ENCODE assay signal across 1 mouse cellular context in genomic region chr1:162570260-162570748, GRCm38 (mm10).
TF ChIP-seq lines count a peak whose summit lies in the region.

Gene Vamp4 (plus strand): TSS chr1:162570515.

TF ChIP-seq in CH12.LX, 34 proteins besides CTCF, POLR2A, EP300 and RAD21 (continued from another document):
- TF ChIP-seq SIN3A (IDR thresholded peaks at IDR 0.05; ENCODE audit: low read length) (peak; percentile 94), E2F4 (IDR thresholded peaks at IDR 0.05; ENCODE audit: insufficient replicate concordance, low read depth, low read length) (peak; percentile 39; the same call in 1 of the 2 replicates), ZNF384 (IDR thresholded peaks at IDR 0.05; ENCODE audit: low read depth, low read length) (no peak), MYC (IDR thresholded peaks at IDR 0.05; ENCODE audit: low read depth, low read length) (peak; percentile 96), MXI1 (IDR thresholded peaks at IDR 0.05; ENCODE audit: low read depth, low read length) (peak; percentile 90), NRF1 (IDR thresholded peaks at IDR 0.05; ENCODE audit: low read depth, low read length) (peak; percentile 67), CHD2 (IDR thresholded peaks at IDR 0.05; ENCODE audit: low read length) (peak; percentile 44), USF2 (conservative IDR thresholded peaks at IDR 0.05; ENCODE audit: low read depth, low read length) (peak; percentile 18; the same call in 1 of the 2 replicates), ZKSCAN1 (IDR thresholded peaks at IDR 0.05; ENCODE audit: borderline replicate concordance, low read depth, low read length) (no peak), KAT2A (IDR thresholded peaks at IDR 0.05; ENCODE audit: insufficient replicate concordance, low read length) (peak; percentile 52; the same call in 1 of the 2 replicates), SMC3 (IDR thresholded peaks at IDR 0.05; ENCODE audit: low read depth, low read length) (no peak), HCFC1 (IDR thresholded peaks at IDR 0.05; ENCODE audit: low read depth, low read length) (peak; percentile 88), TBP (conservative IDR thresholded peaks at IDR 0.05; ENCODE audit: low read depth, low read length) (peak; percentile 64; the same call in 1 of the 2 replicates), USF1 (IDR thresholded peaks at IDR 0.05; ENCODE audit: low read depth, low read length) (no peak; the same call in 1 of the 2 replicates), CHD1 (IDR thresholded peaks at IDR 0.05; ENCODE audit: low read depth, low read length) (no peak), MAFK (IDR thresholded peaks at IDR 0.05; ENCODE audit: insufficient replicate concordance, low read length) (no peak), BHLHE40 (IDR thresholded peaks at IDR 0.05; ENCODE audit: low read depth, low read length) (0 out of 2 replicates have a peak, but pooled peaks have one; percentile 17), ELF1 (IDR thresholded peaks at IDR 0.05; ENCODE audit: low read depth, low read length) (peak; percentile 91), RCOR1 (conservative IDR thresholded peaks at IDR 0.05; ENCODE audit: low read depth, low read length) (peak; percentile 73; the same call in 1 of the 2 replicates), ETS1 (conservative IDR thresholded peaks at IDR 0.05; ENCODE audit: low read depth, low read length) (peak; percentile 31; the same call in 1 of the 2 replicates), UBTF (IDR thresholded peaks at IDR 0.05; ENCODE audit: low read depth, low read length) (peak; percentile 67; the same call in 1 of the 2 replicates), NELFE (IDR thresholded peaks at IDR 0.05; ENCODE audit: low read depth, low read length) (peak; percentile 82)
